Mouse (Mus musculus) CH12.LX (cell line): ENCODE results near the gene Zfp950. TPM values are rescaled to one million over a fixed set of nuclear protein-coding genes. Genes with fewer than 3 reads are reported as not detected.

Experiments used
- DNase-seq: peaks from one replicate; pipeline ENCODE4 v3.0.0-alpha.2; 2013; ENCODE audit errors: extremely low read depth
- H3K27ac ChIP-seq: 2 replicates; pipeline ENCODE4 v1.5.1; 2012; ENCODE audit warnings: low read depth, mild to moderate bottlenecking, control low read depth, moderate library complexity; ENCODE audit not compliant: insufficient read depth
- H3K27me3 ChIP-seq: replicated peaks from 2 replicates; pipeline ENCODE3; 2012; ENCODE audit warnings: inconsistent platforms
- H3K36me3 ChIP-seq, 2 experiments: replicated peaks in 1 of 2; 2 replicates each; pipeline versions ENCODE3 to v1.6.1; 2012; ENCODE audit warnings: inconsistent platforms in 1 of 2, low read length in 1 of 2, mild to moderate bottlenecking in 1 of 2, mixed read lengths in 1 of 2, moderate library complexity in 1 of 2; ENCODE audit not compliant: control insufficient read depth in 1 of 2, insufficient read depth in 1 of 2
- H3K4me1 ChIP-seq, 2 experiments: 2 replicates each; pipeline ENCODE4 v1.6.1; 2012; ENCODE audit warnings: inconsistent platforms in 1 of 2, moderate library complexity in 1 of 2; ENCODE audit not compliant: insufficient read depth in 2 of 2, control insufficient read depth in 1 of 2
- H3K4me2 ChIP-seq: 2 replicates; pipeline ENCODE4 v1.6.1; 2012; ENCODE audit warnings: low read depth, mild to moderate bottlenecking, control low read depth; ENCODE audit not compliant: poor library complexity, insufficient read depth, severe bottlenecking
- H3K4me3 ChIP-seq, 3 experiments: fragments of 150-350 bp in 1 of 3; sonication (generic) in 1 of 3; replicated peaks in 1 of 3; 2 replicates each; pipeline versions ENCODE3 to v1.5.1; 2011 to 2012; ENCODE audit warnings: low read depth in 2 of 3, low read length in 2 of 3, mild to moderate bottlenecking in 2 of 3, moderate library complexity in 2 of 3, control low read depth in 1 of 3, improper control_type of control experiment in 1 of 3, inconsistent platforms in 1 of 3, mixed read lengths in 1 of 3; ENCODE audit not compliant: poor library complexity in 1 of 3
- H3K79me2 ChIP-seq: replicated peaks from 2 replicates; pipeline ENCODE4 v1.6.1; 2012; ENCODE audit warnings: mild to moderate bottlenecking, moderate library complexity; ENCODE audit not compliant: control insufficient read depth, poor library complexity, insufficient read depth, severe bottlenecking; ENCODE audit errors: extremely low read depth
- H3K9ac ChIP-seq: 2 replicates; pipeline ENCODE4 v1.6.1; 2012; ENCODE audit warnings: low read depth, mild to moderate bottlenecking, control low read depth, moderate library complexity; ENCODE audit not compliant: insufficient read depth
- H3K9me3 ChIP-seq: replicated peaks from 2 replicates; pipeline ENCODE3; 2012; ENCODE audit warnings: low read length, inconsistent platforms, mixed read lengths
- CHD1 ChIP-seq: IDR thresholded peaks from 2 replicates; pipeline ENCODE4 v1.6.1; 2012; ENCODE audit warnings: low read depth, low read length, improper control_type of control experiment, inconsistent platforms
- CHD2 ChIP-seq: IDR thresholded peaks from 2 replicates; pipeline ENCODE4 v1.6.1; 2011; ENCODE audit warnings: low read length, improper control_type of control experiment
- E2F4 ChIP-seq: IDR thresholded peaks from 2 replicates; pipeline ENCODE4 v1.6.1; 2011; ENCODE audit warnings: low read depth, low read length, improper control_type of control experiment; ENCODE audit not compliant: insufficient replicate concordance
- ELF1 ChIP-seq: IDR thresholded peaks from 2 replicates; pipeline ENCODE4 v1.6.1; 2014; ENCODE audit warnings: low read depth, mild to moderate bottlenecking, inconsistent platforms, low read length, improper control_type of control experiment
- EP300 ChIP-seq: IDR thresholded peaks from 2 replicates; pipeline ENCODE4 v1.6.1; 2011; ENCODE audit warnings: low read length, improper control_type of control experiment
- ETS1 ChIP-seq: conservative IDR thresholded peaks from 2 replicates; pipeline ENCODE4 v1.6.1; 2012; ENCODE audit warnings: low read depth, mild to moderate bottlenecking, inconsistent platforms, low read length, improper control_type of control experiment, moderate library complexity
- HCFC1 ChIP-seq: IDR thresholded peaks from 2 replicates; pipeline ENCODE4 v1.6.1; 2012; ENCODE audit warnings: low read depth, mild to moderate bottlenecking, inconsistent platforms, low read length, improper control_type of control experiment
- IRF4 ChIP-seq: IDR thresholded peaks from 2 replicates; pipeline ENCODE4 v1.6.1; 2014; ENCODE audit warnings: low read depth, mild to moderate bottlenecking, inconsistent platforms, low read length, improper control_type of control experiment
- JUND ChIP-seq: conservative IDR thresholded peaks from 2 replicates; pipeline ENCODE4 v1.6.1; 2011; ENCODE audit warnings: low read depth, low read length, improper control_type of control experiment
- KAT2A ChIP-seq: IDR thresholded peaks from 2 replicates; pipeline ENCODE4 v1.6.1; 2012; ENCODE audit warnings: low read length, improper control_type of control experiment, inconsistent platforms; ENCODE audit not compliant: insufficient replicate concordance
- MAFK ChIP-seq: IDR thresholded peaks from 2 replicates; pipeline ENCODE4 v1.6.1; 2011; ENCODE audit warnings: low read length, improper control_type of control experiment; ENCODE audit not compliant: insufficient replicate concordance
- MAZ ChIP-seq: IDR thresholded peaks from 2 replicates; pipeline ENCODE4 v1.6.1; 2012; ENCODE audit warnings: low read depth, mild to moderate bottlenecking, inconsistent platforms, low read length, improper control_type of control experiment, moderate library complexity
- MEF2A ChIP-seq: IDR thresholded peaks from 2 replicates; pipeline ENCODE4 v1.6.1; 2014; ENCODE audit warnings: low read depth, mild to moderate bottlenecking, inconsistent platforms, low read length, improper control_type of control experiment, borderline replicate concordance
- MXI1 ChIP-seq: IDR thresholded peaks from 2 replicates; pipeline ENCODE4 v1.6.1; 2011; ENCODE audit warnings: mild to moderate bottlenecking, low read depth, low read length, improper control_type of control experiment
- MYC ChIP-seq: IDR thresholded peaks from 2 replicates; pipeline ENCODE4 v1.6.1; 2011; ENCODE audit warnings: low read depth, mild to moderate bottlenecking, improper control_type of control experiment, low read length
- NELFE ChIP-seq: IDR thresholded peaks from 2 replicates; pipeline ENCODE4 v1.6.1; 2011; ENCODE audit warnings: low read depth, low read length, improper control_type of control experiment
- NRF1 ChIP-seq: IDR thresholded peaks from 2 replicates; pipeline ENCODE4 v1.6.1; 2014; ENCODE audit warnings: low read depth, mild to moderate bottlenecking, inconsistent platforms, low read length, improper control_type of control experiment, moderate library complexity
- PAX5 ChIP-seq: IDR thresholded peaks from 2 replicates; pipeline ENCODE4 v1.6.1; 2012; ENCODE audit warnings: low read length, inconsistent platforms, mixed read lengths
- POLR2A ChIP-seq: IDR thresholded peaks from 2 replicates; pipeline ENCODE4 v1.6.1; 2011; ENCODE audit warnings: low read depth, mild to moderate bottlenecking, improper control_type of control experiment, low read length
- RCOR1 ChIP-seq: conservative IDR thresholded peaks from 2 replicates; pipeline ENCODE4 v1.6.1; 2012; ENCODE audit warnings: low read depth, mild to moderate bottlenecking, inconsistent platforms, low read length, improper control_type of control experiment
- SIN3A ChIP-seq: IDR thresholded peaks from 2 replicates; pipeline ENCODE4 v1.6.1; 2012; ENCODE audit warnings: low read length, improper control_type of control experiment, inconsistent platforms
- SMC3 ChIP-seq: IDR thresholded peaks from 2 replicates; pipeline ENCODE4 v1.6.1; 2011; ENCODE audit warnings: low read depth, low read length, improper control_type of control experiment
- TBP ChIP-seq: conservative IDR thresholded peaks from 2 replicates; pipeline ENCODE4 v1.6.1; 2011; ENCODE audit warnings: low read depth, low read length, improper control_type of control experiment
- TCF12 ChIP-seq: IDR thresholded peaks from 2 replicates; pipeline ENCODE4 v1.6.1; 2014; ENCODE audit warnings: low read depth, mild to moderate bottlenecking, inconsistent platforms, low read length, improper control_type of control experiment
- UBTF ChIP-seq: IDR thresholded peaks from 2 replicates; pipeline ENCODE4 v1.6.1; 2012; ENCODE audit warnings: low read depth, mild to moderate bottlenecking, inconsistent platforms, low read length, improper control_type of control experiment, moderate library complexity
- USF1 ChIP-seq: IDR thresholded peaks from 2 replicates; pipeline ENCODE4 v1.6.1; 2014; ENCODE audit warnings: low read depth, mild to moderate bottlenecking, inconsistent platforms, low read length, improper control_type of control experiment
- USF2 ChIP-seq: conservative IDR thresholded peaks from 2 replicates; pipeline ENCODE4 v1.6.1; 2011; ENCODE audit warnings: low read depth, low read length, improper control_type of control experiment
- ZC3H11A ChIP-seq: IDR thresholded peaks from 2 replicates; pipeline ENCODE4 v1.6.1; 2012; ENCODE audit warnings: low read depth, mild to moderate bottlenecking, inconsistent platforms, low read length, improper control_type of control experiment
- ZKSCAN1 ChIP-seq: IDR thresholded peaks from 2 replicates; pipeline ENCODE4 v1.6.1; 2012; ENCODE audit warnings: low read depth, inconsistent platforms, low read length, improper control_type of control experiment, borderline replicate concordance
- ZNF384 ChIP-seq: IDR thresholded peaks from 2 replicates; pipeline ENCODE4 v1.6.1; 2012; ENCODE audit warnings: low read depth, low read length, improper control_type of control experiment, inconsistent platforms
- dilution Hi-C: fragments of 300-500 bp; cut with MboI; formaldehyde crosslinking; loops from 2 replicates; pipeline ENCODE4 v1.14.3; 2020; ENCODE audit warnings: low sequenced_read_pairs; ENCODE audit not compliant: extremely low pct_unique_long_range_greater_than_20kb, extremely low pct_ligation_motif_present
- in situ Hi-C: fragments of 300-500 bp; cut with MboI; formaldehyde crosslinking; loops from 3 replicates; pipeline ENCODE4 v1.14.3; 2019; ENCODE audit warnings: low sequenced_read_pairs, low pct_ligation_motif_present, low pct_unique_long_range_greater_than_20kb, mixed read lengths
- polyA plus RNA-seq: library from polyadenylated mRNA; unstranded; fragments of >175 nt; gene quantifications from 2 replicates; pipeline ENCODE4 v1.2.1, GENCODE M21; 2012; ENCODE audit warnings: low read depth; ENCODE audit not compliant: insufficient read length
- total RNA-seq, 2 experiments: library from RNA; depleted of rRNA; stranded (reverse); fragments of 300-350 nt in 1 of 2; fragments of >200 nt in 1 of 2; gene quantifications; 2 replicates each; pipeline ENCODE4 v1.2.3; 2012 to 2014

The Zfp950 gene
- total and polyA plus RNA-seq, 3 experiments: 6.1 to 11.1 (median 10.8) TPM

- no peak for DNase-seq
- no peaks in the 10 kb centered on the region for H3K4me1 ChIP-seq
- no peak overlapping the region for H3K4me2 ChIP-seq
- no peak overlapping the region for H3K4me3 ChIP-seq
- no peak overlapping the region for H3K9ac ChIP-seq
- no peaks in the 10 kb centered on the region for H3K79me2 ChIP-seq
- H3K27ac ChIP-seq: no peak overlapping the region
- in situ Hi-C loops: no loop called here
- no peaks in the 10 kb centered on the region for H3K9me3 ChIP-seq
- peaks cover 5 to 83% of the 10 kb centered on the region in 2 experiments for H3K36me3 ChIP-seq
- TF ChIP-seq PAX5 (no peak), IRF4 (no peak), ZKSCAN1 (no peak), ZNF384 (no peak), MEF2A (no peak), MAZ (no peak), HCFC1 (no peak), TCF12 (no peak), JUND (no peak), MAFK (no peak), E2F4 (no peak), SIN3A (no peak), ZC3H11A (no peak), EP300 (no peak), KAT2A (no peak), ELF1 (no peak), RCOR1 (no peak), POLR2A (no peak), ETS1 (no peak), MXI1 (no peak)
- H3K27me3 ChIP-seq: no peaks in the 10 kb centered on the region
- dilution Hi-C loops: no loop called here
Measured at GRCm38 (mm10) chr19:61090541-61090940, 50.1 kb downstream of the Zfp950 start.

- dilution Hi-C loops: no loop called here
- Histone ChIP-seq H3K79me2 (no peaks in the 10 kb centered on the region), H3K27ac (no peak overlapping the region), H3K4me1 (peaks cover 4 to 9% of the 10 kb centered on the region in 2 experiments)
- in situ Hi-C loops: no loop called here
- TF ChIP-seq USF1 (no peak), MAFK (no peak), SIN3A (no peak), NRF1 (no peak), CHD1 (no peak), USF2 (no peak), PAX5 (no peak), NELFE (no peak), JUND (no peak), SMC3 (no peak), ZNF384 (no peak), HCFC1 (no peak), MYC (no peak), CHD2 (no peak), UBTF (no peak), MAZ (no peak), TCF12 (no peak), TBP (no peak)
- TF ChIP-seq, all 38 proteins: peak for 0
- Histone ChIP-seq H3K4me2 (no peak overlapping the region), H3K36me3 (peaks cover 5 to 80% of the 10 kb centered on the region in 2 experiments), H3K4me3 (no peak overlapping the region), H3K27me3 (no peaks in the 10 kb centered on the region), H3K9ac (no peak overlapping the region), H3K9me3 (no peaks in the 10 kb centered on the region)
- no peak for DNase-seq
Measured at GRCm38 (mm10) chr19:61089001-61089400, 51.6 kb downstream of the Zfp950 start.
